Mouse (Mus musculus): Measurements from ENCODE around the gene Ggnbp2.
"Not testable (repeated sequence)": the region's sequence is repeated elsewhere in the genome, so short reads cannot be mapped to it uniquely, and the experiment has no call there.

DNA sequence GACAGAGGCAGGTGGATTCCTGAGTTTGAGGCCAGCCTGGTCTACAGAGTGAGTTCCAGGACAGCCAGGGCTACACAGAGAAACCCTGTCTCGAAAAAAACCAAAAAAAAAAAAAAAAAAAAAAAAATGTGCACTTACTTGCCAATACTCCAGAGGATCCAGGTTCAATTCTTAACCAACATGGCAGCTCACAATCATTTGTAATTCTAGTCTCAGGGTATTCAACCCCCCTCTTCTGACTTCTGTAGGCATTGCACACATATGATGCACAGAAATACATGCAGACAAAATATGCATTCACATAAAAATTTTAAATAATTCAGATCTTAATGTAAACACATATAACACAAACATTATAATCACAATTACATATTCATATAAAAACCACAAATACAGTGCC, 5.4 kb upstream of the Ggnbp2 start:
- TF ChIP-seq CTCF, EP300 (IDR thresholded peaks at IDR 0.05; ENCODE audit: low read depth): not testable (repeated sequence)
